Mouse (Mus musculus) megakaryocyte, adult 5-6 weeks (primary cell): ENCODE results near the gene Taf3. TPM values are rescaled to one million over a fixed set of nuclear protein-coding genes. Genes with fewer than 3 reads are reported as not detected.
A peak's percentile ranks its signal among the peaks of the same experiment; 100 is the strongest.

Experiments
- ATAC-seq: 2 replicates; pipeline ENCODE4 v1.8.0; 2016; ENCODE audit warnings: mild to moderate bottlenecking, inconsistent platforms; ENCODE audit not compliant: poor library complexity, severe bottlenecking
- total RNA-seq, 2 experiments: library from RNA; stranded (forward) in 1 of 2; stranded (reverse) in 1 of 2; fragments of 153-499, 151-499 nt in 1 of 2; fragments of 221-1000, 200-1000 nt in 1 of 2; gene quantifications; 2 replicates each; pipeline versions ENCODE4 v1.2.3 to v1.2.4; 2015 to 2017

Taf3 gene
- total RNA-seq, 2 experiments from 2014 or later, result 8.7 to 12.5 TPM

- no peak for ATAC-seq
These were observed 85.5 kb downstream of the Taf3 start for GRCm38 (mm10) chr2:9962871-9963270.

- peak; percentile 39; the same call in 1 of the 2 replicates for ATAC-seq
These were observed 86.7 kb downstream of the Taf3 start for GRCm38 (mm10) chr2:9961708-9962107.

GRCm38 (mm10) chr2:9958011-9958410 lies 90.4 kb downstream of the Taf3 start:
- ATAC-seq, result no peak

GRCm38 (mm10) chr2:9956546-9956945 lies 91.8 kb downstream of the Taf3 start:
- no peak for ATAC-seq

DNA sequence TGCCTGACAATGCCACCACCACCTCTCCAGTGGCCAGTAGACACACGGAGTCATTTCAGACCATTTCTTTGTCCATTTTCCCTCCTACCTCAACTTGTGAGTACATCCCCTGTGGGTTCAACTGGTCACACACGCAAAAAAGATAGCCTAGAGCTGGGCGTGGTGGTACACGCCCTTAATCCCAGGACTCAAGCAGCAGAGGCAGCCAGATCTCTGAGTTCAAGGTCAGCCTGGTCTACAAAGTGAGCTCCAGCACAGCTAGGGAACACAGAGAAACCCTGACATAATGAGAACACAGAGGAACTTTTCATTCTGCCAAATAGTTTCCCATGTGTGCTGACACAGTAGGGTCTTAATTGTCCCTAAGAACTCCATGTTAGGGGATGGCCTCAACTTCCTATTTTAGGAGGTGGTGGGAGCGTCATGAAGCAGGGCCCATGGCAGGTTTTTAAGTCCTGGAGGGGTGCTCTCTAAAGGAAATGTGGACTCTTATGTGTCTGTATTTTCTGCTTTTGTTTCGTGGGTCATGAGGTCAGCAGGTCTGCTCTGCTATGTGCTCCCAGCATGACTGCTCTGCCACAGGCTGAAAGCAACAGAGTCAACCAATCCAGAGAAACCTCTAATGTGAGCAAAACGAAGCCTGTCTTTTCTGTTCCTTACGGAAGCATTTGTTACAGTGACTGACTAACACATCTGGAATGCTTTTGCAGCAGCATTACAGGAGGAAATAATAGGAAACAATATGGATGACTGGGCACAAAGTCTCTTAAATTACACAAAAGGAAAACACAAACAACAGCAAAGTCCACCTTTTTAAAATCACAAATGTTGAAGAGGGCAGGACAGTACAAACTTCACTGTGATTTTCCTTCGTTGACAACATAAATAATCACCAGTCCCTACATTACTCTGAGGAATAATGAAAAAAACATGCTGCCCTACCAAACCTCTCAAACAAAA lies 92.5 kb downstream of the Taf3 start:
- ATAC-seq, result no peak

DNA sequence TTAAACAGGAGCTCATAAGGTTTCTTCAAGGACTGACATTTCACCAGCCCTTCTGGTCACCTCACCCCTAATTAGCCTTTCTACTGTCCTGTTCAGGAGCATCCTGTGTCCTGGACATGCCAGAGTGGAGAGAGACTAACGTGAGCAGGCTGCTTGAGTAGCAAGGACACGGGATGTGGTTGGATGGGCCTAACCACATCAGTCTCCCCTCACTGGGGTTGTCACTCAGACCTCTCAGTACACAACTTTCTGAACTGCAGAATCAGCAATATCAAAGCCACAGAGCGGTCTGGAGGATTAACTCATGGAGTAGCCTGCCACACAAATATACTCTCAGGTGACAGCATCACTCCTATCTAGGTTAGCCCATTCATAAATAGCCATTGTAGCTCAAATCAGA lies 101.7 kb downstream of the Taf3 start:
- peak; percentile 38; the same call in 1 of the 2 replicates for ATAC-seq

DNA sequence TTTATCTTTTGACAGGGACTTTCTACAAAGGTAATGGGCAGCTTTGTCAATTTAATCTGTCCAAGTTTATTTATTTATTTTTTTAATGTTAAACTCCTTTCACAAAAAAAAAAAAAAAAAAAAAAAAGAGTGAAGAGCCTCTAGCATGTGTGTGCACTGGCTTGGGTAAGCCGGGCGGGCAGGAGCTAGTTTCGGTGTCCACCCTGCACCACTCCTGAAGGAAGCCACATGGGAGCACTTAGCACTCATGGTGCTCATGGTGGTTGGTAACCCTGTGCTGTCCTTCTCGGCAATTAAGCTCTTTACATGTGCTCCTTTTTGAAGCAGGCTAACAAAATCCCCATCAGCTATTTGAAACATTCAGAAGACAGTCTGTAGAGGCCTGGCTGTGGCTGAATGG lies 102.8 kb downstream of the Taf3 start:
- ATAC-seq, result no peak

GRCm38 (mm10) chr2:9943011-9943410 lies 105.4 kb downstream of the Taf3 start:
- no peak for ATAC-seq

DNA sequence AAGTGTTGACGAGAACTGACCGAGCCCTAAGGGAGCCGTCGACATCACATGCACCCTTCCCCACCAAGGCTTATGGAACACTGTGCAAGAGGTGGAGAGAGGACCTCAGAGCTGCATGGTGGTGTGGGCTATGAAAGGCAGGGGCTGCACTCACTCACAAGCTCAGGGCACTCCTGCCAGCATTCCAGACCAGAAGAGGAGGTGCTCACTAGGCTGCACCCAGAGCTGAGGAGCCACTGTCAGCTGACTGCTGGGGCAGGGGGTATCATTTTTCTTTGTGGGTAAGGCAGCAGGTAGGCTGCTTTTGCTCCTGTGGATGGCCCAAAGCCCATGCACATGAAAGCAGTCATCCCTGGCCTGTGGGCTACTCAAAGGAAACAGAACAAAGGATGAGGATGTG lies 109.1 kb downstream of the Taf3 start:
- no peak for ATAC-seq

DNA sequence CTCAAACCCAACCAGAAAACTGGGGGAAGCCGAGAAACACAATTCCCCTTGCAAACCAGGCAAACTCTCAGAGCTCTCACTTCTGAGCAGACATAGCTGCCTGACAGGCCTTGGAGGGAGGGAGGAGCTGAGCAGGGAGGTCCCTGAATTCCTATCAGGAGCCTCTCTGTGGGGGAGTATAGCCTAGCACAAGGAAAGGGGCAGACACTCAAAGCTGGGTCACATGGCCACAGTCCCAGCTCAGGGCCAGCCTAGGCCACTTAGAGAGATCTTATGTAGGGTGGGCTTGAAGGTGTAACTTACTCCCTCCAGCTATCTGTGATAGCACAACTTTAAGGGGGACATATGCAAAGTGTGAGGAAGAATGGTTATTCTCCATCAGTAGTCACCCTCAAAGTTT lies 112.4 kb downstream of the Taf3 start:
- ATAC-seq, result no peak

DNA sequence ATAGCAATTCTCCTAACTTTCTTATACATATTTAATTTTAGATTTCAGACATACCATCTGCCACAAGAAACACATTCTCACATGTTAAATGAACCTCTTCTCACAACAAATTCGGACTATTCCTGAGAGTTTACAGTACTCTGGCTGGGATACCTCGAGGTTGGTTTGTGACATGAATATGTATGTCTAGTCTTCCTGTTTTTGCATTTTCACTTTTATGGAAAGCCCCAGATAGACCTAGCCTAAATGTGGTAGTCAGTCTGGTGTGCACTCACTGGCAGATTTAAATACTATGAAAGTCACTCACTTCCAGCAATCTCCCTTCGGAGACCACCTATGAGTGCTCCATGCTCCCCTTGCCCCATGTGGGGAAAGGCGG lies 121.5 kb downstream of the Taf3 start:
- ATAC-seq, result no peak

DNA sequence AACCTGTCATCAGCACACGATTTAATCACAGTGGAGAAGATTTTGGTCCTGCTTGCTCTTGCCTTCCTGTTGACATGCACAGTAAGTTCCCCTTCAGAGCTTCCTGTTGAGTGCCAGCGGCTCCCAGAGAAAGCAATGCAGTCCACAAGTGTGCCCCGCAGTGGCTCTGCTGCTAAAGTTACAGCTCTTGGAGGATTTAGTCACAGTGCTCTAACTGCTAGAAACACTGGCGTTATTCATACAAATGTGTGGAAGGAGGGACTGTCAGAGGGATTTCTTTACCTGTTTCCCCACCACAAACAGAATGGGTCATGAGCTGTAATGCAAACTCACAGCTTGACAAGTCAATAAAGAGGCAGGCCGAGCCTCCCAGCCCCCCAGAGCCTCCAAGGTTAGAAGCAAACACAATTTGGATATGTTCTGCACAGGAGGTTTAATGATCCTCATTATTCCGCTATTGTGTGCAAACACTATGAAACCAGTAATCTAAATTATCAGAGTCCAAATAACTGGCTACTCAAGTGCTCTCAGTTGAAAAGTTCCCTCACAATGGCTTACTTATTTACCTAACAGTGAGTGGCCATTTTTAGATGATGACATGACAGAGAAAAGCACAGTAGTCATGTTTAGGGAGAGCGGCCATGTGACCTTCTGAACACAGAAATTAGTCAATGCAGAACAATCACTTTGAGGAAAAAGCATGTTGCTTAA lies 122.0 kb downstream of the Taf3 start:
- ATAC-seq, result peak; percentile 40; the same call in 1 of the 2 replicates

DNA sequence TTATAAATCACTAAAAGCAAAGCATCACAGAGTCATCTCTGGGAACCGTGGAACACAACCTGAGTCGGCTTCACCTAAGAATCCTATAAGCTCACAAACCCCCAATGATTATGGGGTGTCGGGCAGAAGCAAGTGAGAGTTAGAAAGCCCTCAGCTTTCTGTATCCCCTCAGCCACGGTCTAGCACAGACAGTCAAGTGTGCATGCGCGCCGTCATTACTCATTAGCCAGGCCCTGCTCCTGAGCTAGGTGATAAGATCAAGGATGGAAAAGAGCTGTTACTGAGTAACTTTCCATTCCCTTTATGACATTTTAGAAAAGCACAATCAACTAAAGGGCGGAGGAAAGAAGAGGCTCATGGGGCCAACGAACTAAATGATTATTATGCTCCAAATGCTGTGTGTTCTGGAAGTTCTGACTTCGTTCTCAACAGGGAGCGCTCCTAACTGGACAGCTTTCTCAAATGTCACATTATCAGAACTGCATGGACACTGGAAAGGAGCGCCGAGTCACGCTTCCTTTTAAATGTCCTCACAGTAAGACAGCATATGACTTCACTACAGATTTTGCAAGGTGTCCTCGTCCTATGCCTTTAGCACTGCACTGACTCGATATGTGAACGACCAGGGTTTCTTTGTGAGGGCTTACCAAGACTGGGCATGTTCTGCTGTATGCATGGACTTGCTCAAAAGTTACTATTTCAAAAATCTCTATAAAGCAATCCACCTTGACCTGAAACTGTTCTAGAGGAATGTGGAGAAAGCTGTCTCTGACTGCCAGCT lies 129.5 kb downstream of the Taf3 start:
- ATAC-seq, result no peak

- ATAC-seq, result no peak
These were observed 130.8 kb downstream of the Taf3 start for GRCm38 (mm10) chr2:9917602-9918001.

DNA sequence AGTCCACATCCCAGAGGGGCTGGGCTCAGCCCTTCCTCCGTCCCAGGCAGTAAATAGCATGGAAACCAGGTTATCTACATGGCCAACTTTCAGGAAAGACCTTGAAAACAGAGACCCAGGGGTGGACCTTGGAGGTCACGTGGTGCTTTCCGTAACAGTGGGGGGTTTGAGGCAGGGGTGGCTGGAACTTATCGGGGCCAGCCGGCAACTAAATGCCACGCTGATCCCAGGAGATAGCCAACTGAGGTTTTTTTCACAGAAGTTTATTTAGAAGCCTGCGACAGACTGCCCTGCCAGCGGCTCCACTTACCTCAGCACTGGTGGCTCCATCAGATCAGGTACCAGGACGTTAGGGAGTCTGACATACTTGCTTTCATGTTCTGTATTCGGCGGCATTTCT lies 142.4 kb downstream of the Taf3 start:
- no peak for ATAC-seq

GRCm38 (mm10) chr2:9903854-9904560 lies 144.4 kb downstream of the Taf3 start:
- no peak for ATAC-seq

DNA sequence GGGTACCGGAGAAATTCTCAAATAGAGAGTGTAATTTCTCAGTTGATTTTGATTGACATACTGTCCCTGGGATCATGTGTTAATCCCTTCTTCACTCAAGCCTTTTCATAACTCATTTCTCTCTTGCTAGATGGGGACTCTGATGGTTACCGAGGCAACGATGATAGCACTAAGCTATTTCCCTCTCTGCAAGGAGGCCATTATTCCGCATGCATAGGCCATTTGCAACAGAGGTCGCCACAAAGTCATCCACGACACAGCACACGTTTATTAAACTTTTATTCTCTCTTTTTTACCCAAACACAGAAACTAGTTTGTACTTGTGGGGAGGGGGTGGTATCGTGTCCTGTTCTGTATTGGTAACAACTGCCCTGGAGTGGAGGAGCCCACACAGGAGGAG lies 150.6 kb downstream of the Taf3 start:
- ATAC-seq, result no peak

GRCm38 (mm10) chr2:9896097-9896770 lies 152.2 kb downstream of the Taf3 start:
- ATAC-seq, result no peak

- ATAC-seq, result no peak
These were observed 153.4 kb downstream of the Taf3 start for GRCm38 (mm10) chr2:9894836-9895593.
